Mouse (Mus musculus): Measurements from ENCODE around the gene Pdlim5.

DNA sequence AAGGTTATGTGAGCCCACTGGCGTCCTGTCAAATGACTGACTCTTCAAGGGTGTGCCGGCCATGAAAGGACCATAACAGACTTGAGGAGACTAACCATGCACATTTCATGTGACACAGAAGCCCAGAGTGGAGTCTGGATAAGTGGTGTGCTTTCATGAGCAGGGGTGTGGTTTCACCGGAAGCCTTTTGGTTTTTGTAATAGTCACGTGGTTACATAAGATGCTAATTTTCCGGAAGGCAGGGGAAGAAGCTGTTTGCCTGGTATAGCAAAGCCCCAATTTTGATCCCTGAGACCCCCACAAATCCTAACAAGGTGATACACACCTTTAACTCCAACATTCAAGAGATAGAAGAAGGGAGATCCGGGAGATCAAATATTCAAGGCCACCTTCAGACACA lies 188.0 kb downstream of the Pdlim5 start:
- no peak for TF ChIP-seq POLR2A (IDR thresholded peaks at IDR 0.05; ENCODE audit: low read depth, low read length)
- no peak for TF ChIP-seq CTCF (IDR thresholded peaks at IDR 0.05; ENCODE audit: borderline replicate concordance, insufficient read depth, low read length)

Measured in embryonic fibroblast, embryonic 13.5 days (primary cell).